Mouse (Mus musculus) liver, adult 2 months (tissue): ENCODE results near the gene Rangrf.

ENCODE experiments used
- CTCF ChIP-seq: fragments of 200-500 bp; IDR thresholded peaks from 2 replicates; pipeline ENCODE4 v1.5.1; 2011; ENCODE audit warnings: low read depth, low read length, control low read depth
- POLR2A ChIP-seq: fragments of 200-500 bp; IDR thresholded peaks from 2 replicates; pipeline ENCODE4 v1.6.1; 2011; ENCODE audit warnings: low read length, control low read depth; ENCODE audit not compliant: insufficient read depth; ENCODE audit errors: extremely low read depth

DNA sequence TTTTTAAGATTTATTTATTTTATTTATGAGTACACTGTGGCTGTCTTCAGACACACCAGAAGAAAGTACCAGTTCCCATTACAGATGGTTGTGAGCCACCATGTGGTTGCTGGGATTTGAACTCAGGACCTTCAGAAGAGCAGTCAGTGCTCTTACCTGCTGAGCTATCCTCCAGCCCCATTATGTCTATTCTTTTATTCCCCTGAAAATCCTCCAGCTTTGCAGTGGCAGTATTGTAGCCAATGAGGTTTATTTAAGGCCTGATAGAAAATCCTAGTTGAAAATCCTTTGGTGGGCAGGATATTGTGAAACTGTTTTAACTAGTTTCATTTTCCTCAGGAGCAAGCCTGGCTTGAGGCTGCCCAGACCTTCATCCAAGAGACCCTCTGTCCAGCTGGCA lies 45.7 kb upstream of the Rangrf start:
- TF ChIP-seq POLR2A (no peak), CTCF (no peak)
